Mouse (Mus musculus): ENCODE results near the gene Tns2. TPM values are rescaled to one million over a fixed set of nuclear protein-coding genes. Genes with fewer than 3 reads are reported as not detected.
A peak's percentile ranks its signal among the peaks of the same experiment; 100 is the strongest.

Tns2 gene
- polyA plus RNA-seq, 2 experiments from 2014 or later = 1.5 to 2.9 TPM

DNA sequence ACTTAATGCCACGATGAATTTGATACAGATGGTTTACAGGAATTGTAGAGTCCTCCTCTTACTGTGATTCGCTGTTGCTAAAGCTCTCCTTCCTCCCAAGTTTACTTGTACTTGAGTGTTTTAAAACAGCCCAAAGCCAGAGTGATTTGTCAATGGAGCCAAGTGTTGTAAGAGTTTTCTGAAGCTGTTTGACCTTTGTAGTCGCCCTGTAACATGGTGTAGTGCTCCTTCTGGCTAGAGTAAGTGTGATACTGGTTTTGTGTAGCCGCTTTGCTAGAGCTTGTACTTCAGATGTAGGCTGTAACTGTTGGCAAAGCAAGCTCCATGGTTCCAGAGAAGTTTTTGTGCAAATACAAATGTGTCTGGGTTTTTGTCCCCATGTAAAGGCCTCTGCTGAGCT lies 8.0 kb upstream of the Tns2 start:
- no peak for ATAC-seq

DNA sequence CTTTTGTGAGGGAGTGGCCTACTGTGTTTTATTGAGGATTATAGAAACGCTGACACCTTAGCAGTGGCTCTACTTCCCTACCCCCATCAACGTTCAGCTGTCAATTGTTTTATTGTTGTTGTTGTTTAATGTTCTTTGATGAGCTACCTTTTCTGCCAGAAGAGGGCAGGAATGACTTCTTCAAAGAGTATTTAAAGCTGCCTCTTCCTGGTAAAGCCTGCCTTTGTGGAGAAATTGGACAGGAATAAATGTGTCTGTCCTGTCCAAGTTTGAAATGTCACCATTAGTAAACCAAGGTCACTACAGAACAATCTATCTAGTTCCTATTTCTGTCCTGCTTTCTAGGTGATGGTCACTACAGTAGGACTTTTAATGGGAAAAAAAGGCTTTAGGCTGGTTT lies 6.1 kb upstream of the Tns2 start:
- no peak for ATAC-seq

DNA sequence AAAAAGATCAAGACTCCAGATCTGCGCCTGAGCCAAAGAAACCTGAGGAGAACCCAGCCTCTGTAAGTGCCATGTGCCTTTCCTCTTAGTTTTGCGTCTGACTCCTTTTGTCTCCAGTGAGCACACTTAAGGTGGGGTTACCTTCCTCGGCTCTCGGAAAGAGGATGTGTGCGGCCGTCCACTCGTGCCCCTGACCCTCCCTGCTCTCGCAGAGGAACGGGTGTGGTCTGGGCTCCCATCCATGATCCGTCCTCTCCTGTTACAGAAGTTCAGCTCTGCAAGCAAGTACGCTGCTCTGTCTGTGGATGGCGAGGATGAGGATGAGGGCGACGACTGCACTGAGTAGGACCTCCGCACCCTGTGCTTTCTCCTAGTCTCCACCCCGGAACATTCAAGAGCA lies 5.2 kb upstream of the Tns2 start:
- no peak for ATAC-seq

DNA sequence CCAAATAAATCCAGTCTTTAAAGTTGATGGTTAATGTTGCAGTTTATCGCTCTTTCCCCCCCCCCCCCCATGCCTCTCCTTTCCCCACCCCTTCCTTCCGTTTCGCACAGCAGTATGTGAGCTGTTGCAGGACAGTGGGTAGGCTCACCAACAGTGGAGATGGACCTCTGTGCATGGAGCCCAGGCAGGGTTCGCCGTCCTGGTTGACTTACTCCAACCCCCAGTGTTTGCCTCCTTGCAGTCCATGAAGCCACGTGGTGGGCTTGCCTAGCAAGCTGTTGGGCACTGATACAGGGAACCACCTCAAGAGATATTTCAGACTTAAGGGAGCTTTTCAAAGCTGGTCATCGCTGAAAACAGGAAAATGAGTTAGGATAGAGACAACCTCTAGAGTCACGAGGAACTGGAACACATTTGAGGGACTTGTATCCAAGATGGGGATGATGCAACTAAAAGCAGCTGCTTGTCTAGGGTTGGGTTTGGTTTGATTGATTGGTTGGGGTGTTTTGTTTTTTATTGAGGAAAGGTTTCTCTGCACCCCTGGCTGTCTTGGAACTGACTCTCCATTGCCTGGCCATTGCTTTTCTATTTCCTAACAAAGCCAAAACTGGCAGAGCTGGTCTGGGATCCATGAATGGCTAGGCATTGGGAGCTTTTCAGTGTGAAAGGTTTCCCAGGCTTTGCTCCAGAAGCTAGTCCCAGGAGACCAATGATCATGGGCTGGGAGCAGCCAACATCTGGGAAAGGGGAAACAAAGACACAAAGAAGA lies 2.9 kb upstream of the Tns2 start:
- ATAC-seq = no peak

DNA sequence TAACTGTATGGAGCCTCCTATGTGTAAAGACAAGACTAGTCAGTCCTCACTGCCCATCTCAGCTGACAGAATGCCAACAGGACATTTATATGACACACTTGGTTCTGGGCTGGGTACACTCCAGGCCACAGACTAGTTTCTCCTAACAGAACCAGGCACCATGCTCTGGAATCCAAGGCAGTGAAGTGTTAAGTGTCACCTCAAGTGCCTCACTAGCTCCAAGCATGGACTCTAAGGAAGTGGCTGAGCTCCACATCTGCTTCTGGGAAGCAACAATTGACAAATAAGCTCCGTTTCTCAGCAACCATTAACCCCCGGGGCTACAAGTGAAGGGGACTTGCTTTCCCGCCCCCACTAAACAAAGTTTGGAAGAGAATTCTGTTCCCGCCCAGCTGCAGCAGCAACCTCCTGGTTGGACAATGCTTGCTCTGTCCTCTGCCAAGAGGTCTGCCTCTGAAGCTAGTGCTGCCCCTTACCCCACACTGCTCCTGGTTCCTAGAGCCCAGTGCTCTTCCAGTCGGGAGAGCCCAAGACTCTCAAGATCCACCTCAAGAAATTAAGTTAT lies 2.1 kb upstream of the Tns2 start:
- no peak for ATAC-seq

DNA sequence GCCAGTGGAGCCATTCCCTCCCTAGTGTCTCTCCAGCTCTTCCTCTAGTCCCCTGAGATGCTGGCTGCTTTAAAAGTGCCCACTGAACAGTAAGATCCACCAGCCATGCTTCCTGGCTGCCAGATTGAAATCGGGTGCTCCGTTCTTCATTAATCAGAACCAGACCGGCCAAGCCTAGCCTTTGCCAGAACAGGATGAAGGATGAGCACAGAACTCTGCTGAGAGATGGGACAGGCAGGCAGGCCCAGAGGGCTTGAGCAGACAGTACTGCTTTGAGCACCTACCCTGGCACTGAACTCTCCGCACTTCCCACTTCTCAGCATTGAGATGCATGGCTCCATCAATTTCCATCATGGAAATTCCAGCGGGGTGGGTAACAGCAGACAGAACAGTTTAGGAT lies 953 bp upstream of the Tns2 start:
- ATAC-seq = no peak

DNA sequence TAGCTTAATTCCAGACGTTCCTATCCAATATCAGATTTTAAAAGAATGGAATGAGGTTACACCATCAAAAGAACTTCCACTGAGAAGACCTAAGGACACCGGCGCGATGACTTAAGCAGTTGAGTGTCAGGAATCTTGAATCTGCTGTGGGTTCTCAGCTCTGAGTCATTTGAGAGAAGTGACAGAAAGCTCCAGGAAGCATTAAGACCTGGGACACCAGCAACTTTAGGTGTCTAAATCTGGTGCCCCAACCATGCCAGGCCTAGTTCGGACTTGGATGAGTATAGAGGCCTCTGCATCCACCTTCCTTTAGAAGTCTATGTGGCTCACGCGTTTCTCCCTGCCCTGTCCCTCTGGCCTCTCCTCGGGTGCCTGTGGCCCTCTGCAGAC lies 447 bp upstream of the Tns2 start:
- peak; percentile 12 for ATAC-seq

DNA sequence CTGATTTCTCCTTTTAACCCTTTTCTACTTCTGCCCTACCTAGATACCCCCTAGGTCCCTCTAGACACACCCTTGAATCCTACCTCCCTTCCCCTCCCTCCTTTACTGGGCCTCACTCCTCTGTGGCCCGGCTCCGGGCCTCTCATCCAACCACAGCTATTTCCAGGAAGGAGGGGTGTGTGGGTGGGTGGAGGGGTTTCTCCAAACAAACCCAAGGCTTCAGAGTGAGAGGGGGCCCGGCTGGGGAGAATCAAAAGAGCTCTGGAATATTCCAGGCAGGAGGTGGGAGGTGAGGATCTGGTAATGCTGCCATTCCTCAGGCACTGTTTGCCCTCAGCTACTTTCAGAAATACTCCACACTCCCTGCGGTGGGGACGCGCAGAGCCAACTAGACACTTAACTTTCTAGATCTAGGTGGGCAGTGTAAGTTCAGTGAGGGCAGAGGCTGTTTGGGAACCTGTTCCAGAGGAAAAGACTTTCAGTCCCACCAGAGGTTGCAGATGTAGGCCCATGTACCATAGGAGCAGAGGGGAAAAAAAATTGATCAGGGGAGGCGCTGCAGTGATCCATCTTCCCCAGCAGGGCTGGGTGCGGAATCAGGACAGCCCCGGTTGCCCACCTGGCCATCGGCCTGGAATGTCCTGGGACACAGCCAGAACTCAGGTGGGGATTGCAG lies 921 bp downstream of the Tns2 start:
- no peak for ATAC-seq

DNA sequence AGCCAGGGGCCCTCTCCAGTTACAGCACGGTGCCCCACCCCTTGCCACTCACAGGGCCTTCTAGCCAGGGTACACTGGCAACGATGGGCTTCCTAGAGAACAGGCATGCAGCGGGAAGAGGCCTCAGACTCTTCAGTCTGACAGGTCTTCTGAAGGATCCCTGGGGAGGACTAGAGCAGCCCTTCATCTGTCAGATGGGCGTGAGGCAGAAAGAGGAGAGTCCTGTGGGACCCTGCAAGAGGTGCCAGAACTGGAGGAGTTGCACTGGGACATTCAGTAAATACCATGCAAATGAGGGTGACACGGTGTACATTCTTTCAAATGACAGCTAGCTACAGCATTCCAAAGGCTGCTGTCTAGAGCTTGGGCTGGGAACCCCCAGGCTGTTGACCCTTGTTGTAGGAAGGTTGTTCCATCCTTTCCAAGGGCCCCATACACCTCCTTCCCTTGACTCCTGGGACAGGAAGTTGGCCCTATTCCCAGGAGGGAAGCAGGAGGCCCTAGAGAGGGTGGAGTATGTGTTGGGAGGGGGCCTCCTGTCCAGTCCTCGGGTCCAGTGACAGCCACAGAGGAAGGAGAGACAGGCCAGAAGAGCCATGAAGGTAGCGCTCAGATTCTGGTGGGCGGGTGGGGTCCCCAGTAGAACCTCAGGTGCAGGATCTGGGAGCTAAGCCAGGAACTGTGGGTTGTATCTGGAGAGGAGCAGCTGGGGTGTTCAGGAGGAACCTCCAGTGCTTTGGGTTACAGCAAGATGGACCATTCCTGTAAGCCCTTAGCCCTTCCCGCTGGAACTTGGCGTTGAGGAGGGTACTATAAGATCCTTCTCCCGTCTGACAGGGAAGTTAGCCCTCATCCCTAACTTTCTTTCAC lies 1.7 kb downstream of the Tns2 start:
- no peak for ATAC-seq

DNA sequence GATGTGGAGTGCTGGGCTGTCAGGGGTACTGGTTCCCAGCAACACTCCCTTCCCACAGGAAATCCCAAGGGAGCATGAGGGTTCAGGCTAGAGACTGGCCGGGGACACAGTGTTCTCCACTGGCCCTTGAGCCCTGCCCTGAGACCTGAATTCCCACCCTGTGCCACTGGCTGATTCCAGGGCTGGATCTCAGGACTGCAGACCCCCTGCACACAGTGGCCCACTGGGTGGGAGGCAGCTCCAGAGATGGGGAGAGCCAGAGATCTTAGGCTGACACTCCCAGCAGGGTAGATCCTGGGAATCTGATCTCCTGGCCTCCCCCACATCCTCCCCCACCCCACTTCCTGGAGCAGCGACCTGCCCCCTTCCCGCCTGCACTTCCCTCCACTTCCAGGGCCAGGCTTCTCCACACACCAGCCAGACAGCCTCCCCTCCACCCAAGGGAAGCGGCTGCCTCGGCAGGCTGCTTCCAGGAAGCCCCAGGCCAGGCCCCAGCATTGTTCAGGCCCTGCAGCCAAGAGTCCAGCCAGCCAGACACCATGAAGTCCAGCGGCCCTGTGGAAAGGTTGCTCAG lies 2.4 kb downstream of the Tns2 start:
- no peak for ATAC-seq

DNA sequence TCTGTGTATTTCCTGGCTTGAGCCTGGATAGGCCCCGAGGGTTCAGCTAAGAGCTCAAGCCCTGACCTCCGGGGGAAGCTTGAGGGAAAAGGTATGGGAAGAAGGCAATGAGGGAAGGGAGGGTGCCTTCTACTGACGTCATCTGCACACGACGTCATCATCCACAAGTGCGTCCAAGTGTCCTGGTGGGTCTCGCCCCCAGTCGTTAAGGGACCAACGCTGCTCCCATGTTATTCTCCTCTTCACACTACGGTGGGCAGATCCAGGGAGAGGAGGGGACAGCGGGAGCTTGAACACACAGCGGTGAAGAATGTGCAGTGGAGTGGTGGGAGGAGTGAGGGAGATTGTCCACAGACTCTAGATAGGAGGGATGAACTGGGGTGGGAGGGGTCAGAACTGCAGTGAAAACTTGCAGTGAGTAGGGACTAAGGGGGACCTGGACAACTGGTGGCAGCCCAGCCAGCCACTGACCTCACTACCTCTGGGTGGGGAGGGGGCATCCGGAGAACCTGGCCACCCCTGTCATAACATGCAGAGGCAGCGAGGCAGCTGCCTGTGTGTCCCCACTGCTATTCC lies 3.2 kb downstream of the Tns2 start:
- ATAC-seq = no peak

DNA sequence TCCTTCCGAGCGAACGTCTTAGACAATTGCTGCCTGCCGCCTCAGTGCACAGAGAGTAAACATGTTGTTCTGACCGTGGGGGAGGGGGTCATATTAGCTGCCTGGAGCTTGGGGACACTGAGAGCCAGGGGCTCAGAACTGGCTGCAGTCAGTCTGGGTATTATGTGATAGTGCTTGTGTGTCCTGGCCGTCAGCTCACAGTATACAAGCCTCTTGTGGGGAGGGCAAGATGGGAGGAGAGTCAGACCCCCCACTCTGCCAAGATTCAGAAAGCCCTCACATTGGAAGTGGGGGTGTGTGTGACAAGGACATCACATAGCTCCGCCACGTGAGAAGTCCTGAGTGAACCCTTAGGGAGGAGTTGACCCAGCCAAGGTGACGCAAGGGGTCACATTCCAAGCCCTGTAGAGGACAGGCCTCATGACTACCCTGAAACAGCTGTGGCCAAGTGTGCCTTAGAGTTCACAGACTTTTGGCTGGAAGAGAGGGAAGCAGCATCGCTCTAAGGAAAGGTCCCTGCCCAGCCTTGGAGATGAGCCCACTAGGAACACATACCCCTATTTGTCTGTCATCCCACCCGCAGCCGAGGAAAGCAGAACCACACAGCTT lies 3.8 kb downstream of the Tns2 start:
- no peak for ATAC-seq

DNA sequence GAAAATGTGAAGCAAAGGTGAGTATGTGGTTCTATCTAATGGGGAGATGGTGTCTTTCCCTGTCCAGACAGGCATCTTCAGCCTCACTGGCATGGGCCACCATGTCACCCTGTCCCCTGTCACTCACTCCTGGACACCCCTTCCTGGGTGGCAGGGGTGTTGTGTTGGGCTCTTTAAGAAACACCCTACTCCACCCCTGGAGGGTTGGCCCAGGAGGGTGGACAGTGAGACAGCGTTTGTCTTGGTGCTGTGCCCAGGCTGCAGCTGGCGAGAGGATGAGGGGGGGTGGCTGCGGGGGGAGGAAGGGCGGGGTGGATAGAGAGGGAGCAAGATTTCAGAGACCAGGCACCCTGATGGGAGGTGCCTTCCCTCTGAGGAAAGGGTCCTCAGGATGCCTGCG lies 5.1 kb downstream of the Tns2 start:
- ATAC-seq = no peak

DNA sequence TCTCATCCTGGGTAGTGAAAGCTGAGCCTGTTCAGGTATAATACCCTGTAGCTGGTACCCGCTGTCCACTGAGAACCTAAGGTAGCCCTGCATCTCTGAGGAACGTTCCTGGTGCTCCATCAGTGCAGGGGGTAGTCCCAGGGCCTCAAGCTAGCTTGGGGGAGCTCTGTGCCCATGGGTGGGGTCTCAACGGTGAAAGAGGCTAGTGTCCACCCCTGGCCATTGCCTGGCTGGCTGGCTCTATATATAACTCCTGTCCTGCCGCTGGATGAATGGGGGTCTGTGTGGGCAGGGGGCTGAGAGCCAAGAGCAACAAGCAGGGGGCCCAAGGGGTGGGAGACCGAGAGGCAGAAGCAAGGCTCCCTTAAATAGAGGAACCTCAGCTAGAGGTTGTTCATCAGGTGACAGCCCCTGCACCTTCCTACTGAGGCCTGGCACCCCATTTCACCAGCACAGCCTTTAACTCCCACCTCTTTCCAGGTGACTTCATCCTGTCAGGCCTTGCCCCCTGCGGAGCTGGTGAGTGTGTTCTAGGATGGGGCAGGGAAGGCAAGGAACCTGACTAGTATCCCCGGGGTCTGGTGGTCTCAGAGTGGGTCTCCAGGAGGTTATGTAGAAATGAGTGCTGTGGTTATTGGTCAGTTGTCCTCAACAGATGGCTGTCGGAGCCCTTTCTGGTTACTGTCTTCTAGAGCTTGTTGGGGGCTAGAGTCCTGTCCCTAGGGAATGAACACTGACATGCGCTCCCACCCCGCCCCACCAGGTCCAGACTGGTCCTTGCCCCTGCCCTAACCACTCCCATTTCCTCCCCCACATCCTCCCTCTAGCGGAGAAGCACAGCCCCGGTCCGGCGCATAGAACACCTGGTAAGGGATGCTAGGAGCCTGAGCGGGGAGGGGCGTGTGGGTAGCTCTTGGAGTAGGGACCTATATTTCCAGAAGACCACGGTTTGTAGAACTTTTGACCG lies 5.8 kb downstream of the Tns2 start:
- peak; percentile 57 for ATAC-seq

DNA sequence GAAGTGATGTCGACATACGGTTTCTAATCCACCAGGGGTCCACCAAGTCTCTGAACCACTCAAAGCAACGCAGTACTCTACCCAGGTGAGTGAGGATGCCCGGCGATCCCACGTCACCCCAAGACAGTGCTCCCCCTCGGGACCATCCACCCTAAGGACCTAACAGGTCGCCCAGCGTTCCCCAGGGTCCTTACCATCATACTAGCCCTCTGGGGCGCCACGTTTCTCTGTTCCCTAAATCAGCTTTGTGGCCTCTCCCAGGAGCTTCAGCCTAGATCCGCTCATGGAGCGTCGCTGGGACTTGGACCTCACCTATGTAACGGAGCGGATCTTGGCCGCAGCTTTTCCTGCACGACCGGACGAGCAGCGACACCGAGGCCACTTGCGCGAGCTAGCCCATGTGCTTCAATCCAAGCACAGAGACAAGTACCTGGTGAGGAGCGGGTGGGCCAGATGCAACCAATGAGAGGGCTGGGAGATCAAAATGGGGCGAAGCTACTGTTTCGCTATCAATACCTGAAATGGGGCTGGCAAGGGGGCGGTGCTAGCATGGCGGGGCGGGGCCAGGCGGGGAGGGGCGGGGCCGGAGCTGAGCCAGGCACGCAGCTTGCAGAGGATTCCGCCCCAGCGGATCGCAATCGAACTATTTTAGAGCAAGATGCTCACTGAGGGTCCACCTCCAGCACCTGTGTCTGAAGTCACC lies 6.7 kb downstream of the Tns2 start:
- ATAC-seq = peak; percentile 13

DNA sequence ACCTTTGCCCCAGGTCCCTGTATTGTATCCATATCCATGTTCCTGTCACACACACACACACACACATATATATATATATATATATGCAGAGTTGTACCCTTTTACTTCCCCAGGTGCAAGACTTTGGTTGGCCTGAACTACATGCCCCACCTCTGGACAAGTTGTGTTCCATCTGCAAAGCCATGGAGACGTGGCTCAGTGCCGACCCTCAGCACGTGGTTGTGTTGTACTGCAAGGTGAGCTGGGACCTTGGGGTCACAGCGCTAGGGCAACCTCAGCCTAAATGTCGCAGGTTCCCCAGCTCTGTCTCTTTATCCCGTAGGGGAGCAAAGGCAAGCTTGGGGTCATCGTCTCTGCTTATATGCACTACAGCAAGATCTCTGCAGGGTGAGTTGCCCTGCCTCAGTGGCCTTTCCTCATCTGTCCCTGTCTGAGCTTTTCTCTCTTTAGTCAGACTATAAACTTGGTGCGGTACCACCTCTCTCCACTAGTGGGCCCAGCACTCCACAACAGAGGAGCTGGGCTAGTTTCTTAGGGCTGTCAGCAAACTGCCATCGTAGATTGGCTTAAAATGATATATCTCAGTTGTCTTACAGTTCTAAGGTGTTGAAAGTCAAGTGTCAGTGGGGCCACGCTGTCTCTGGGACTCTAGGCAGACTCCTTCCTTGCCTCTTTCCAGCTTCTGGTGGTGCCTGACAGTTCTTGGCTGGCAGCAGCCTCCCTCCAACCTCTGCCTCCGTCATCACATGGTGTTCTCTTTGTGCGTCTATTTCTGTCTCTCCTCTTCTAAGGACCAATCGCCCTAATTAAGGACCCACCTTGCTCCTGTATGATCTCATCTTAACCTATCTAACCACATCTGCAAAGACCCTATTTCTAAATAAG lies 7.7 kb downstream of the Tns2 start:
- peak; percentile 62 for ATAC-seq

DNA sequence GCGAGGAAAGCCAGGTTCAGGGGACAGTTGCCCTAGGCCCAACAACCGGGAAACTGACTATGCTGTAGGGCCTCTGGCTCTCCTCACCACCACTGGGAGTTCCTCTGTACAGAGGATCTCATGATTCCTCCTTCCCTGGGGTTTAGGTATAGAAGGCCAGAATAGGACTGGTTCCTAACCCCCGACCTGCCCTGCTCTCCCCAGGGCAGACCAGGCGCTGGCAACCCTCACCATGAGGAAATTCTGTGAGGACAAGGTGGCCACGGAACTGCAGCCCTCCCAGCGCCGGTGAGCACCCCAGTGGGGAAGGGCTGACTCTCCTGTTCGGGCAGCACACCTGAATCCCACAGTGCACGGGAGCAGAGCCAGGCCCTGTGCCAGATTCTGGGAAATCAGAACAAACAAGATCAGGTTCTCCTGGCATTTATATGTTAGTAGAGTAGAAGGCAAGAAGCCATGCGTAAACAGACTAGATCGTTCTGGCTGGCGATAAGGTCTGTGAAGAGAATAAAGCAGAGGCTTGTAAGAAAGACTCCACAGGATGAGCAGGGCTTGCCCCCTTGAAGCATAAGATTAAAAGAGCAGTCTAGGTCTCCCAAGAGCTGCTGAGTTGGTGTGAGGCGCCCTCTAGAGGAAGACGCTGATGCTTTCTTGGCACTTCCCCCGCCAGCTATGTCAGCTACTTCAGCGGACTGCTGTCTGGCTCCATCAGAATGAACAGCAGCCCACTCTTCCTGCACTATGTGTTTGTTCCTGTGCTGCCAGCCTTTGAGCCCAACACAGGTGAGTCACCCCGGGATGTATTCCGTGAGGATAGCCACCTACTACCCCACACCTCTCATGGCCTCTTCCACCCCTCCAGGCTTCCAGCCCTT lies 8.7 kb downstream of the Tns2 start:
- peak; percentile 44 for ATAC-seq

DNA sequence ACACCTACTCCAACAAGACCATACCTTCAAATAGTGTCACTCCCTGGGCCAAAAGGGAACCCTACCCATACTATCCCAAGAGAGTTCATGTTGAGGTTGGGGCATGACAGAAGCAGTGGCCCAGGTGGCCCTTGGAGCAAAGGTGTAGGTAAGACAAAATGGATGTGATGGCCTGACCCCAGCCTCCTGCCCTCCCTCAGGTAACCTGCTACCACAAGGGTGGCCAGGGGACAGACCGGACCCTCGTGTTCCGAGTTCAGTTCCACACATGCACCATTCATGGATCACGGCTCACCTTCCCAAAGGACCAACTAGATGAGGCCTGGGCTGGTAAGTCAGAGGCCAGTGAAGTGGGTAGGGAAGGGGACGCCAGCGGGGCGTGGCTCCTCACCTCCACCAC lies 10.1 kb downstream of the Tns2 start:
- ATAC-seq = no peak
